Mouse (Mus musculus): Measurements from ENCODE around the gene Scn1b. TPM values are rescaled to one million over a fixed set of nuclear protein-coding genes. Genes with fewer than 3 reads are reported as not detected.

The Scn1b gene
- polyA plus RNA-seq, 1 experiment from 2014 or later = 0.89 TPM

GRCm38 (mm10) chr7:31150566-31151300, 23.9 kb upstream of the Scn1b start:
- Histone ChIP-seq H3K36me3 (ENCODE audit: control insufficient read depth, insufficient read depth, low read length) (no peaks in the 10 kb centered on the region), H3K27ac (ENCODE audit: low read length) (peak overlapping the region; percentile 96), H3K4me2 (ENCODE audit: low read depth, low read length) (peak overlapping the region; percentile 74), H3K9me3 (ENCODE audit: control insufficient read depth, low read length) (no peaks in the 10 kb centered on the region), H3K4me1 (replicated peaks; ENCODE audit: control insufficient read depth, insufficient read depth, low read length) (peaks cover 54% of the 10 kb centered on the region), H3K27me3 (ENCODE audit: control insufficient read depth, insufficient read depth, low read depth, low read length) (no peaks in the 10 kb centered on the region), H3K4me3 (ENCODE audit: low read length) (peak overlapping the region; percentile 95), H3K9ac (ENCODE audit: low read length) (peak overlapping the region; percentile 98)
- ATAC-seq (ENCODE audit: low read depth) = peak; percentile 89
- under 1% methylated on average over 63 of the region's 63 CpGs for WGBS

- Histone ChIP-seq H3K36me3 (ENCODE audit: control insufficient read depth, insufficient read depth, low read length) (no peaks in the 10 kb centered on the region), H3K9me3 (ENCODE audit: control insufficient read depth, low read length) (no peaks in the 10 kb centered on the region), H3K4me1 (replicated peaks; ENCODE audit: control insufficient read depth, insufficient read depth, low read length) (peaks cover 54% of the 10 kb centered on the region), H3K9ac (ENCODE audit: low read length) (peak overlapping the region; percentile 98), H3K4me2 (ENCODE audit: low read depth, low read length) (peak overlapping the region; percentile 74), H3K27ac (ENCODE audit: low read length) (peak overlapping the region; percentile 96), H3K4me3 (ENCODE audit: low read length) (peak overlapping the region; percentile 95), H3K27me3 (ENCODE audit: control insufficient read depth, insufficient read depth, low read depth, low read length) (no peaks in the 10 kb centered on the region)
- 1% methylated on average over 20 of the region's 20 CpGs for WGBS
- no peak for ATAC-seq (ENCODE audit: low read depth)
Observed at GRCm38 (mm10) chr7:31149751-31150565, 23.2 kb upstream of the Scn1b start.

- Histone ChIP-seq H3K4me3 (ENCODE audit: low read length) (peak overlapping the region; percentile 95), H3K36me3 (ENCODE audit: control insufficient read depth, insufficient read depth, low read length) (no peaks in the 10 kb centered on the region), H3K27me3 (ENCODE audit: control insufficient read depth, insufficient read depth, low read depth, low read length) (no peaks in the 10 kb centered on the region), H3K9ac (ENCODE audit: low read length) (peak overlapping the region; percentile 98), H3K9me3 (ENCODE audit: control insufficient read depth, low read length) (no peaks in the 10 kb centered on the region), H3K4me1 (replicated peaks; ENCODE audit: control insufficient read depth, insufficient read depth, low read length) (peaks cover 54% of the 10 kb centered on the region), H3K27ac (ENCODE audit: low read length) (no peak overlapping the region), H3K4me2 (ENCODE audit: low read depth, low read length) (peak overlapping the region; percentile 74)
- ATAC-seq (ENCODE audit: low read depth) = no peak
- 22% methylated on average over 9 of the region's 9 CpGs for WGBS
Observed at GRCm38 (mm10) chr7:31149271-31149670, 22.5 kb upstream of the Scn1b start.

DNA sequence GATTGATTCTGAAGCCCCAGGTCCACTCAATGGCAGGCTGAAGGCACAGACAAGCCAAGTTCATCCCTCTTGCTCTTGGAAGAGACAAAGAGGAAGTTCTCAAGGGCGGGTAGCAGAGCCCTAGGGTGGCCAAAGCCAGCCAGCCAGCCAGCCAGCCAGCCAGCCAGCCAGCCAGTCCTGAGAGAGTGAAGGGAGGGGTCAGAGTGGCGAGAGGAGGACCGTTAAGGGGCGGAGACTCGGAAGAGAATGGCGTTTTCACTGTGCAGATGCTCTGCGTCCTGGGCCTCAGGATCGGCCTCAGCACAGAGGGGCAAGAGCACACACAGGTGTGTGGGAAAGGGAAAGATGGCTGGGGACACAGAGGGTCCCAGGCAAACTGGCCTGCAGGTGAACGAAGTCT, 22.0 kb upstream of the Scn1b start:
- Histone ChIP-seq H3K9me3 (ENCODE audit: control insufficient read depth, low read length) (no peaks in the 10 kb centered on the region), H3K4me1 (replicated peaks; ENCODE audit: control insufficient read depth, insufficient read depth, low read length) (peaks cover 54% of the 10 kb centered on the region), H3K4me2 (ENCODE audit: low read depth, low read length) (peak overlapping the region; percentile 74), H3K36me3 (ENCODE audit: control insufficient read depth, insufficient read depth, low read length) (no peaks in the 10 kb centered on the region), H3K27me3 (ENCODE audit: control insufficient read depth, insufficient read depth, low read depth, low read length) (no peaks in the 10 kb centered on the region), H3K9ac (ENCODE audit: low read length) (peak overlapping the region; percentile 98), H3K4me3 (ENCODE audit: low read length) (peak overlapping the region; percentile 95), H3K27ac (ENCODE audit: low read length) (peak overlapping the region; percentile 17; the same call in 1 of the 2 replicates)
- ATAC-seq (ENCODE audit: low read depth) = no peak
- 6% methylated on average over 9 of the region's 9 CpGs for WGBS

- Histone ChIP-seq H3K4me1 (replicated peaks; ENCODE audit: control insufficient read depth, insufficient read depth, low read length) (peaks cover 54% of the 10 kb centered on the region), H3K9me3 (ENCODE audit: control insufficient read depth, low read length) (no peaks in the 10 kb centered on the region), H3K36me3 (ENCODE audit: control insufficient read depth, insufficient read depth, low read length) (peaks cover 5% of the 10 kb centered on the region), H3K9ac (ENCODE audit: low read length) (no peak overlapping the region), H3K4me2 (ENCODE audit: low read depth, low read length) (peak overlapping the region; percentile 74), H3K27me3 (ENCODE audit: control insufficient read depth, insufficient read depth, low read depth, low read length) (no peaks in the 10 kb centered on the region), H3K4me3 (ENCODE audit: low read length) (no peak overlapping the region; the same call in 1 of the 2 replicates), H3K27ac (ENCODE audit: low read length) (no peak overlapping the region; the same call in 1 of the 2 replicates)
- WGBS = 59% methylated on average over 3 of the region's 3 CpGs
- ATAC-seq (ENCODE audit: low read depth) = no peak
Observed at GRCm38 (mm10) chr7:31148086-31148485, 21.3 kb upstream of the Scn1b start.

- H3K4me3 ChIP-seq (ENCODE audit: low read length) = no peak overlapping the region
- H3K27me3 ChIP-seq (ENCODE audit: control insufficient read depth, insufficient read depth, low read depth, low read length) = no peaks in the 10 kb centered on the region
- 12% methylated on average over 12 of the region's 12 CpGs for WGBS
- H3K27ac ChIP-seq (ENCODE audit: low read length) = peak overlapping the region; percentile 32; the same call in 1 of the 2 replicates
- ATAC-seq (ENCODE audit: low read depth) = no peak
- no peak overlapping the region; the same call in 1 of the 2 replicates for H3K9ac ChIP-seq (ENCODE audit: low read length)
- peaks cover 26% of the 10 kb centered on the region for H3K36me3 ChIP-seq (ENCODE audit: control insufficient read depth, insufficient read depth, low read length)
- 0 out of 2 replicates have a peak overlapping the region, but pooled peaks have one; percentile 4 for H3K4me2 ChIP-seq (ENCODE audit: low read depth, low read length)
- H3K4me1 ChIP-seq (replicated peaks; ENCODE audit: control insufficient read depth, insufficient read depth, low read length) = peaks cover 43% of the 10 kb centered on the region
- H3K9me3 ChIP-seq (ENCODE audit: control insufficient read depth, low read length) = no peaks in the 10 kb centered on the region
Observed at GRCm38 (mm10) chr7:31145596-31146160, 18.9 kb upstream of the Scn1b start.

DNA sequence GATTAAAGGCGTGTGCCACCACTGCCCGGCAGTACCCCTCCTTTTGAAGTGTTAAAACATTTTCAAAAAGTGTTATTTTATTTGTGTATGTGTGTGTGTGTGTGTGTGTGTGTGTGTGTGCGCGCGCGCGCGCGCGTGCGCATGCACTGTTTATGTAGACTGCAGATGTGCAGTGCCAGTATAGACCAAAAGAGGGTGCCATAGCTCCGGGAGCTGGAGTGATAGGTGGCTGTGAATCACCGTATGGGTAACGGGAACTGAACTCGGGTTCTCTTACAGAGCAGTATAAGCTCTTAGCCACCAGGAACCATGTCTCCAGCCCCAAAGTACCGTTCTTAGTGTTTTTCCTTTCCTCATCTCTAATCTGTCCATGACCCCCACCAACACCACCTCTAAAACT, 18.1 kb upstream of the Scn1b start:
- H3K4me1 ChIP-seq (replicated peaks; ENCODE audit: control insufficient read depth, insufficient read depth, low read length) = peaks cover 42% of the 10 kb centered on the region
- ATAC-seq (ENCODE audit: low read depth) = no peak
- no peak overlapping the region for H3K4me2 ChIP-seq (ENCODE audit: low read depth, low read length)
- H3K27ac ChIP-seq (ENCODE audit: low read length) = no peak overlapping the region
- H3K4me3 ChIP-seq (ENCODE audit: low read length) = no peak overlapping the region
- no peaks in the 10 kb centered on the region for H3K9me3 ChIP-seq (ENCODE audit: control insufficient read depth, low read length)
- H3K27me3 ChIP-seq (ENCODE audit: control insufficient read depth, insufficient read depth, low read depth, low read length) = no peaks in the 10 kb centered on the region
- peaks cover 33% of the 10 kb centered on the region for H3K36me3 ChIP-seq (ENCODE audit: control insufficient read depth, insufficient read depth, low read length)
- WGBS = 92% methylated on average over 16 of the region's 16 CpGs
- H3K9ac ChIP-seq (ENCODE audit: low read length) = no peak overlapping the region

DNA sequence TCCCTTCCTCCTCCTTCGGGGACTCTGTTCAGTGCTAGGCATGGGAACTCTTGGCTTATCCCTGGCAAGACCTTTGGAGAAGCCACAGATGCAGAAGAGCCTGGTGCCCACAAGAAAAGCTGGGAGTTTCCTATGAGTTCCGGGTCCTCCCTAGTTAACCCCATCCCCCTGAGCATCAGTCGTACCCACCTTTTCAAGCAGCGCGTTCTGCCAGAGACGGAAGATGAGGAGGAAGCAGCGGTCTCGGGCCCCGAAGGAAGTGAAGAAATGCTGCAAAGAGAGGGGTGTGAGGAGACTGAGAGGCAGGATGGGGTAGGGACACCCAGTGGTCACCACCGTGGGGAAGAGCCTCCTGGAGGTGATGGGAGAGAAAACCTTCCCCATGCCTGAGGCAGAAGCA, 14.1 kb upstream of the Scn1b start:
- no peak for ATAC-seq (ENCODE audit: low read depth)
- Histone ChIP-seq H3K27me3 (ENCODE audit: control insufficient read depth, insufficient read depth, low read depth, low read length) (no peaks in the 10 kb centered on the region), H3K9ac (ENCODE audit: low read length) (no peak overlapping the region), H3K36me3 (ENCODE audit: control insufficient read depth, insufficient read depth, low read length) (peaks cover 58% of the 10 kb centered on the region), H3K4me2 (ENCODE audit: low read depth, low read length) (no peak overlapping the region), H3K27ac (ENCODE audit: low read length) (no peak overlapping the region), H3K4me1 (replicated peaks; ENCODE audit: control insufficient read depth, insufficient read depth, low read length) (peaks cover 5% of the 10 kb centered on the region), H3K4me3 (ENCODE audit: low read length) (no peak overlapping the region), H3K9me3 (ENCODE audit: control insufficient read depth, low read length) (no peaks in the 10 kb centered on the region)
- 85% methylated on average over 10 of the region's 10 CpGs for WGBS

GRCm38 (mm10) chr7:31140302-31140701, 13.5 kb upstream of the Scn1b start:
- H3K36me3 ChIP-seq (ENCODE audit: control insufficient read depth, insufficient read depth, low read length) = peaks cover 64% of the 10 kb centered on the region
- no peaks in the 10 kb centered on the region for H3K4me1 ChIP-seq (replicated peaks; ENCODE audit: control insufficient read depth, insufficient read depth, low read length)
- no peak overlapping the region for H3K4me3 ChIP-seq (ENCODE audit: low read length)
- H3K27ac ChIP-seq (ENCODE audit: low read length) = no peak overlapping the region
- H3K27me3 ChIP-seq (ENCODE audit: control insufficient read depth, insufficient read depth, low read depth, low read length) = no peaks in the 10 kb centered on the region
- no peak for ATAC-seq (ENCODE audit: low read depth)
- WGBS = 67% methylated on average over 4 of the region's 4 CpGs
- H3K9ac ChIP-seq (ENCODE audit: low read length) = no peak overlapping the region
- no peak overlapping the region for H3K4me2 ChIP-seq (ENCODE audit: low read depth, low read length)
- no peaks in the 10 kb centered on the region for H3K9me3 ChIP-seq (ENCODE audit: control insufficient read depth, low read length)

Measured in lung, embryonic 16.5 days (tissue).